Mouse (Mus musculus): Measurements from ENCODE around the gene Ackr3. TPM values are rescaled to one million over a fixed set of nuclear protein-coding genes. Genes with fewer than 3 reads are reported as not detected.

The Ackr3 gene
- polyA plus RNA-seq (2014; fragmentation: Nextera tagmentation; extraction: Ambion mirVana) = 33.5 and 40.2 TPM in 2 replicates

GRCm38 (mm10) chr1:90203783-90204690 is at the start of gene Ackr3:
TSS of gene Ackr3 (plus strand) at chr1:90203980.
- H3K36me3 ChIP-seq (ENCODE audit: control insufficient read depth, insufficient read depth, low read length) = no peaks in the 10 kb centered on the region
- DNase-seq (ENCODE audit: low spot score) (peak; percentile 94), ATAC-seq (peak; percentile 81)
- H3K4me3 ChIP-seq (ENCODE audit: low read depth, low read length) = peak within 1 kb of the TSS; percentile 49
- H3K27ac ChIP-seq (ENCODE audit: low read depth, low read length) = peak within 1 kb of the TSS; percentile 78
- peak within 1 kb of the TSS; percentile 73 for H3K9ac ChIP-seq (ENCODE audit: low read length)
- H3K9me3 ChIP-seq (replicated peaks; ENCODE audit: control insufficient read depth, low read length) = no peaks in the 10 kb centered on the region
- H3K4me1 ChIP-seq (ENCODE audit: control insufficient read depth, insufficient read depth, low read length) = peaks cover 40% of the 10 kb centered on the region
- peak within 1 kb of the TSS; percentile 56 for H3K4me2 ChIP-seq (ENCODE audit: low read length)
- H3K27me3 ChIP-seq (replicated peaks; ENCODE audit: control insufficient read depth, insufficient read depth, low read length) = no peaks in the 10 kb centered on the region
- 2% methylated on average over 19 of the region's 19 CpGs for WGBS

GRCm38 (mm10) chr1:90156589-90156988 is 47.2 kb upstream of the Ackr3 start:
- no peak for DNase-seq (ENCODE audit: low spot score)
- H3K4me3 ChIP-seq (ENCODE audit: low read depth, low read length) = no peak overlapping the region
- 79% methylated on average over 7 of the region's 7 CpGs for WGBS
- ATAC-seq = no peak
- H3K27ac ChIP-seq (ENCODE audit: low read depth, low read length) = no peak overlapping the region
- H3K9ac ChIP-seq (ENCODE audit: low read length) = no peak overlapping the region
- peaks cover 9% of the 10 kb centered on the region for H3K4me1 ChIP-seq (ENCODE audit: control insufficient read depth, insufficient read depth, low read length)
- no peaks in the 10 kb centered on the region for H3K27me3 ChIP-seq (replicated peaks; ENCODE audit: control insufficient read depth, insufficient read depth, low read length)
- no peaks in the 10 kb centered on the region for H3K36me3 ChIP-seq (ENCODE audit: control insufficient read depth, insufficient read depth, low read length)
- no peak overlapping the region for H3K4me2 ChIP-seq (ENCODE audit: low read length)
- no peaks in the 10 kb centered on the region for H3K9me3 ChIP-seq (replicated peaks; ENCODE audit: control insufficient read depth, low read length)

GRCm38 (mm10) chr1:90159927-90160326 is 43.9 kb upstream of the Ackr3 start:
- H3K36me3 ChIP-seq (ENCODE audit: control insufficient read depth, insufficient read depth, low read length) = no peaks in the 10 kb centered on the region
- no peaks in the 10 kb centered on the region for H3K9me3 ChIP-seq (replicated peaks; ENCODE audit: control insufficient read depth, low read length)
- H3K4me2 ChIP-seq (ENCODE audit: low read length) = no peak overlapping the region
- H3K4me1 ChIP-seq (ENCODE audit: control insufficient read depth, insufficient read depth, low read length) = 0 out of 2 replicates have a peak, but pooled peaks cover 3% of the 10 kb centered on the region
- no peaks in the 10 kb centered on the region for H3K27me3 ChIP-seq (replicated peaks; ENCODE audit: control insufficient read depth, insufficient read depth, low read length)
- WGBS = 36% methylated on average over 13 of the region's 13 CpGs
- DNase-seq (ENCODE audit: low spot score) = no peak
- no peak overlapping the region for H3K27ac ChIP-seq (ENCODE audit: low read depth, low read length)
- H3K4me3 ChIP-seq (ENCODE audit: low read depth, low read length) = no peak overlapping the region
- ATAC-seq = no peak
- H3K9ac ChIP-seq (ENCODE audit: low read length) = no peak overlapping the region

- no peaks in the 10 kb centered on the region for H3K27me3 ChIP-seq (replicated peaks; ENCODE audit: control insufficient read depth, insufficient read depth, low read length)
- no peak for ATAC-seq
- H3K4me1 ChIP-seq (ENCODE audit: control insufficient read depth, insufficient read depth, low read length) = 0 out of 2 replicates have a peak, but pooled peaks cover 3% of the 10 kb centered on the region
- no peak overlapping the region for H3K27ac ChIP-seq (ENCODE audit: low read depth, low read length)
- H3K9ac ChIP-seq (ENCODE audit: low read length) = no peak overlapping the region
- 86% methylated on average over 6 of the region's 6 CpGs for WGBS
- no peaks in the 10 kb centered on the region for H3K9me3 ChIP-seq (replicated peaks; ENCODE audit: control insufficient read depth, low read length)
- DNase-seq (ENCODE audit: low spot score) = no peak
- H3K36me3 ChIP-seq (ENCODE audit: control insufficient read depth, insufficient read depth, low read length) = no peaks in the 10 kb centered on the region
- H3K4me2 ChIP-seq (ENCODE audit: low read length) = no peak overlapping the region
- H3K4me3 ChIP-seq (ENCODE audit: low read depth, low read length) = no peak overlapping the region
Measured at GRCm38 (mm10) chr1:90161623-90162022, 42.2 kb upstream of the Ackr3 start.

- no peak overlapping the region for H3K9ac ChIP-seq (ENCODE audit: low read length)
- no peak for ATAC-seq
- H3K4me1 ChIP-seq (ENCODE audit: control insufficient read depth, insufficient read depth, low read length) = 0 out of 2 replicates have a peak, but pooled peaks cover 3% of the 10 kb centered on the region
- 55% methylated on average over 13 of the region's 13 CpGs for WGBS
- no peaks in the 10 kb centered on the region for H3K27me3 ChIP-seq (replicated peaks; ENCODE audit: control insufficient read depth, insufficient read depth, low read length)
- no peak overlapping the region for H3K27ac ChIP-seq (ENCODE audit: low read depth, low read length)
- H3K4me2 ChIP-seq (ENCODE audit: low read length) = no peak overlapping the region
- H3K36me3 ChIP-seq (ENCODE audit: control insufficient read depth, insufficient read depth, low read length) = no peaks in the 10 kb centered on the region
- peak; percentile 15 for DNase-seq (ENCODE audit: low spot score)
- no peak overlapping the region for H3K4me3 ChIP-seq (ENCODE audit: low read depth, low read length)
- no peaks in the 10 kb centered on the region for H3K9me3 ChIP-seq (replicated peaks; ENCODE audit: control insufficient read depth, low read length)
Measured at GRCm38 (mm10) chr1:90162379-90162857, 41.4 kb upstream of the Ackr3 start.

DNA sequence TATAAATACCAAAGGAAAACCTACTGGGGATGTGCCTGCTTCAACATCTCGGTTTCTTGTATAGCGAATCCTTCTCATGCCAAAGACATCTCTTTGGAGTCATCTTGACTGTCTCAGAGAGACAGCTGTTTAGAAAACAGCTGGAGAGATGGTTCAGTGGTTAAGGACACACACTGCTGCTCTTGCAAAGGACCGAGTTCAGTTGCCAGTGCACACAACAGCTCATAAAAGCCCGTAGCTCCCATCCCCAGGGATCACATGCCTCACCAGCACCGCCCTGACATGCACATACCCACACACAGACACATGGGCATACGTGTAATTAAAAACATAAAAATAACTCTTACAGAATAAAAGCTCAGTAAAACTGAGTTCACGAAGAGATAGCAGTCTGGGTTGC is 40.6 kb upstream of the Ackr3 start:
- no peak overlapping the region for H3K4me2 ChIP-seq (ENCODE audit: low read length)
- H3K27me3 ChIP-seq (replicated peaks; ENCODE audit: control insufficient read depth, insufficient read depth, low read length) = no peaks in the 10 kb centered on the region
- DNase-seq (ENCODE audit: low spot score) (no peak), ATAC-seq (no peak)
- H3K4me3 ChIP-seq (ENCODE audit: low read depth, low read length) = no peak overlapping the region
- no peak overlapping the region for H3K9ac ChIP-seq (ENCODE audit: low read length)
- no peaks in the 10 kb centered on the region for H3K36me3 ChIP-seq (ENCODE audit: control insufficient read depth, insufficient read depth, low read length)
- 0 out of 2 replicates have a peak, but pooled peaks cover 3% of the 10 kb centered on the region for H3K4me1 ChIP-seq (ENCODE audit: control insufficient read depth, insufficient read depth, low read length)
- 93% methylated on average over 7 of the region's 7 CpGs for WGBS
- H3K9me3 ChIP-seq (replicated peaks; ENCODE audit: control insufficient read depth, low read length) = no peaks in the 10 kb centered on the region
- no peak overlapping the region for H3K27ac ChIP-seq (ENCODE audit: low read depth, low read length)

DNA sequence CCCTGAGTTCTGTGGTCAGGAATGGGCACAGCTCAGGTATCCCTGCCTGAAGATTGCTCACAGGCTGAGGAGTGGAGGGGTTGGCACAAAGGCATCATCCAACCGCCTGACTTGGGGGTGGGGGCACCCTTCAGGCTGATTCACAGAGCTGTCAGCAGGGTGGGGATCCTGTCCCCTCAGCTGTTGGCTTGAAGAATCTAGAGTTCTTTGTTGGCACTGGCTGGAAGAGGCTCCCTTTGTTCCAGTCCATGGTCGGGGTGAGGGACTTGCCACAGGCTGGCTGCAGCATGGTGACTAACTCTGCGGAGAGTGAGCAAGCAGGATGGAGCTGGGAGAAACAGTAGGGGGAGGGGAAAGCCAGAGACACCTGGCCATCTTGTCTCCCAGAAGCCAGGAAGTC is 39.5 kb upstream of the Ackr3 start:
- H3K36me3 ChIP-seq (ENCODE audit: control insufficient read depth, insufficient read depth, low read length) = no peaks in the 10 kb centered on the region
- no peak overlapping the region for H3K4me2 ChIP-seq (ENCODE audit: low read length)
- 0 out of 2 replicates have a peak, but pooled peaks cover 3% of the 10 kb centered on the region for H3K4me1 ChIP-seq (ENCODE audit: control insufficient read depth, insufficient read depth, low read length)
- DNase-seq (ENCODE audit: low spot score) (no peak), ATAC-seq (no peak)
- H3K4me3 ChIP-seq (ENCODE audit: low read depth, low read length) = no peak overlapping the region
- H3K27ac ChIP-seq (ENCODE audit: low read depth, low read length) = no peak overlapping the region
- H3K27me3 ChIP-seq (replicated peaks; ENCODE audit: control insufficient read depth, insufficient read depth, low read length) = no peaks in the 10 kb centered on the region
- H3K9me3 ChIP-seq (replicated peaks; ENCODE audit: control insufficient read depth, low read length) = no peaks in the 10 kb centered on the region
- WGBS = 34% methylated on average over 3 of the region's 3 CpGs
- no peak overlapping the region for H3K9ac ChIP-seq (ENCODE audit: low read length)

GRCm38 (mm10) chr1:90174338-90174737 is 29.4 kb upstream of the Ackr3 start:
- DNase-seq (ENCODE audit: low spot score) = peak; percentile 44
- peak; percentile 58 for ATAC-seq
- Histone ChIP-seq H3K9ac (ENCODE audit: low read length) (no peak overlapping the region), H3K27ac (ENCODE audit: low read depth, low read length) (no peak overlapping the region), H3K4me1 (ENCODE audit: control insufficient read depth, insufficient read depth, low read length) (peaks cover 14% of the 10 kb centered on the region; the same call in 1 of the 2 replicates), H3K9me3 (replicated peaks; ENCODE audit: control insufficient read depth, low read length) (no peaks in the 10 kb centered on the region), H3K36me3 (ENCODE audit: control insufficient read depth, insufficient read depth, low read length) (no peaks in the 10 kb centered on the region), H3K27me3 (replicated peaks; ENCODE audit: control insufficient read depth, insufficient read depth, low read length) (no peaks in the 10 kb centered on the region), H3K4me3 (ENCODE audit: low read depth, low read length) (no peak overlapping the region), H3K4me2 (ENCODE audit: low read length) (no peak overlapping the region)
- WGBS = 42% methylated on average over 8 of the region's 8 CpGs

- Histone ChIP-seq H3K9me3 (replicated peaks; ENCODE audit: control insufficient read depth, low read length) (no peaks in the 10 kb centered on the region), H3K27ac (ENCODE audit: low read depth, low read length) (no peak overlapping the region), H3K4me3 (ENCODE audit: low read depth, low read length) (no peak overlapping the region), H3K9ac (ENCODE audit: low read length) (no peak overlapping the region), H3K27me3 (replicated peaks; ENCODE audit: control insufficient read depth, insufficient read depth, low read length) (no peaks in the 10 kb centered on the region), H3K36me3 (ENCODE audit: control insufficient read depth, insufficient read depth, low read length) (no peaks in the 10 kb centered on the region), H3K4me2 (ENCODE audit: low read length) (no peak overlapping the region), H3K4me1 (ENCODE audit: control insufficient read depth, insufficient read depth, low read length) (peaks cover 14% of the 10 kb centered on the region; the same call in 1 of the 2 replicates)
- DNase-seq (ENCODE audit: low spot score) (peak; percentile 58), ATAC-seq (no peak)
- 58% methylated on average over 7 of the region's 7 CpGs for WGBS
Measured at GRCm38 (mm10) chr1:90176223-90176622, 27.6 kb upstream of the Ackr3 start.

Measured in forebrain, embryonic 14.5 days (tissue).